Mouse (Mus musculus) right cerebral cortex, postnatal 25 days (tissue): Measurements from ENCODE around the gene Suclg1.

Experiments
- DNase-seq: peaks from one replicate; pipeline ENCODE4 v3.0.0; 2022

Suclg1 gene

DNA sequence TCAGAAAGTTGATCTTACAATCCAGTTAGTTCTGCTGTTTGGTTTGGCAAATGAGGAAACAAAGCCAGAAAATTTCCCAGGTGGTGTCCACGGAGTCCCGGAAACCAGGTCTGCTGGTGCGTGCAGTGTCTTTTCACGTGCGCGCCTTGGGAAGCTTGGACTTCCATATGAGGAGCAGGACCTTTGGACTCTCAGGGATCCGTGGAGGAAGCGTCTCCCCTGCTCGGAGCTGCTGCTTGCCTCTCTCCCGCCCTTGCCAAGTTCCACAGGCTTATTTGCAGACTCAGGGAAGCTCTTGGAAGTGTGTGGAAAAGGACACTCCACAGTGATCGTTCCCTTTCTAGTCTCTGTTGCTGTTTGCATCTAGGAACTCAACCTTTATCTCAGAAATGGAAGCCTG, 3.2 kb downstream of the Suclg1 start:
- DNase-seq, result no peak

DNA sequence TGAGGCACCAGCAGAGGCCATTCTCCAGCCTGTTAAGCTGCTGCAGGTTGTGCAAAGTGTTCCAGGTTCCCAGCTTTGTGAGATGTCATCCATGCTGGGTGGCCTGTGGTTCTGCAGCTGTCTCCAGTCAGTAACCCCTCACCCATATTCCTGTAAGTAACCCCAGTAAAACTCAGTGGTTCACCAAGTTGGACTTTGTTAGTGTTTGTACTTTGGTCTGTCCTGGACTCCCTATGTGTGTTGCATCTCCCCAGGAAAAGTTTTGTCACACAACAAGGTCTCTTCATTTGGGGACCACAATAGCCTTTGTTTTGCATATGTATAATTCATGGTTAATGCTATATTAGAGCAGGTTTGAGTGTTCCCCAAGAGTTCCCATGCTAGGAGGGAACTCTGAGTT, 4.2 kb downstream of the Suclg1 start:
- DNase-seq, result no peak

- no peak for DNase-seq
These were observed 4.8 kb downstream of the Suclg1 start for GRCm38 (mm10) chr6:73253006-73253405.

GRCm38 (mm10) chr6:73253584-73253983, 5.4 kb downstream of the Suclg1 start:
- DNase-seq, result no peak

DNA sequence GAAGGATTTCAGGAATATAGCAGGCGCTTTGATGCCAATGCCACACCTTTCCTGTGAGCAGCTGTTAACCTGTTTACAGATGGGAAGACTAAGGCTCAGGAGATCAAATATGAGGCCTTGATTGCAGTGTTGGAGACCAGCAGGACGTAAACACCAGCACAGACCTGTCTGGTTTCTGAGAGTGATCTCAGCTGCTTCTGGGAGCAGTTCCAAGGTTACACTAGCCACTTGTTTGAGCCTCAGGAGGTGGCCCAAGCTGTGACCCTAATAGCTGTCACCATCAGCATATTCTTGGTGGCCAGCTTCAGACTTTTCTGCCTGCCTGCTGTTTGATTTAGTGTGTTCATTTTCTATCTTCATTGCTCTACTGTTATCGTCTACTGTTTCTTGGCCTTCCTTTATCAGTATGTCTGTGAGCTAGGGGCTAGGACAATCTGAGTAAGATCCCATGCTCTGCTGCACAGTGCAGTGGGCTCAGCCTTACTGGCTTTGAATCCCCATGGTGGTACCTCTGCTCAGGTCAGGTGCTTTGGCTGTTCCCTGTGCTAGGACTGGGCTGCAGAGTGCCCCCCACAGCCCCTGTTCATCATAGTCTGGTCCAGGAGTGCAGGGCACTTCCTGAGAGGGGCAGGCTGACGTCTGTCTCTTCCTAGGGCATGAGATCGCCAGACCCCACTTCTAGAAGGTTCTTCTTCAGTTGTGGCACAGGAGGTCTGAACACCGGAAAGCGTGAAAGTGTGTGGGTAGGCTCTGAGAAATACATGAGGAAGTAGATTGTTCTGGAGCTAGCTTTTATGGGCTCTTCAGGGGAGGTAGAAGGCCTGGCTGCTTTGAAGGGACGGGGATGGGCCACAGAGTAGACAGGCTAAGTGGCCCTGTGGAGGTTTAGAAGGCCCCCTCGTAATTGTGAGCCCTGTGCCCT, 6.4 kb downstream of the Suclg1 start:
- no peak for DNase-seq

- no peak for DNase-seq
These were observed 8.9 kb downstream of the Suclg1 start for GRCm38 (mm10) chr6:73257068-73257467.

DNA sequence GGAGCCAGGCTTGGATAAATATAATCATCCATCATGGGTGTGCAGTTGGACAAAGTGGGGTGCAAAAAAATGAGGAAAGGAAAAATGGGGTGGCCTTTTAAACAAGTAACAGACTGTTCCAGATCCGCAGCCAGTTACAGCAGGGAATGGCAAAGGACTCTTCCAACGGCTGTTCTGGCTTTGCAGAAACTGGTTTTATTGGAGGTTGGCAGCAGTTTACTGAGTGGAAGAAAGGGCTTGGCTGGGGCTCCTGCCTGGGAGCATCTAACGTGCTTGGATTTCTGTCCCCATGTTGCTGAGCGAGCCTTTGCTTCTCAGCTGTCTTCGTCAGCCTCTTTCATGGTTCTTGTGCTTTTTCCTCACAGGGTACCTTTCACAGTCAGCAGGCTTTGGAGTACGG, 11.9 kb downstream of the Suclg1 start:
- no peak for DNase-seq

DNA sequence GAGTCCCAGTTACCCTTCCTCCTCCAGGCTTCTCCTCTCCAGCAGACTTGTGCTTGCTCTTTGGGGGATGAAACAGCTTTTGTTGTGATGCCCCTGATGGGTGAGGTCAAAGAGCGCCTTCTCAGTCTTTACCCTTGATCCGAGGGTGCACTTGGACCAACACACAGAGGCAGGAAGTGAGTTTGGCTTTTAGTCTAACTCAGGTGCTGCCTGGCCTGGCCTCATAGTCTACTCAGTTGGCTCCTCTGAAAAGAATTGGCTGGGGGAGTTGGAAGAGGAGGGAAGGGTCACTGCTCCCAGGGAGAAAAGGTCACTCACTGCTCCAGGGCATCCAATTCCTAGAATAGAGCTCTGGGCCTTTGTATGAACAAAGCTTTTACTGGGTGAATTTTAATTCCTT, 16.6 kb downstream of the Suclg1 start:
- DNase-seq, result no peak

DNA sequence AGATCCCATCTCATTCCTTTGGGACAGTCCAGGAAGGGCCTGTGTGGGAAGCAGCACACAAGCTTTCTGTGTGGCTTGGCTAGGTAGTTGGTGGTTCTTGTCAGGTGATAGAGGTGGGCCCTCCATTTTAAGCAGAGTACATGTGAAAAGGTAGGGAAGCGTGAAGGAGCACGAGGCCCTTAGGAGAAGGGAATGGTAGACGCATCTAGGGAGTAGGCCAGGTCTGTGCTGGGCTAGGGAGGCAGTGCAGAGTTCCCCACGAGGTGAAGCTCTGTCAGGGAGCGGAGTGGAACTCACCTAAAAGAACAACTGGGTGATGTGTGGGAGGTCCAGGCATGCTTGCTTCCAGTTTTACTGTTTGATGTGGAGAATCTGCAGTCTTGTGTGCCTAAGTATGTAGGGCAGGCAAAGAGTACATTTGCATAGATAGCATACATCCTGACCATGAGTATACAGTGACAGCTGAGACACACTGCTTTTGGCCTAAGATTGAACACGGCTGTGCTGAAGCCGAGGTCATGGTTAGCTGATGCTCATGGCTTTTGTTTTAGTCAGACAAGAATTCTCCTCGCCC, 19.6 kb downstream of the Suclg1 start:
- no peak for DNase-seq

DNA sequence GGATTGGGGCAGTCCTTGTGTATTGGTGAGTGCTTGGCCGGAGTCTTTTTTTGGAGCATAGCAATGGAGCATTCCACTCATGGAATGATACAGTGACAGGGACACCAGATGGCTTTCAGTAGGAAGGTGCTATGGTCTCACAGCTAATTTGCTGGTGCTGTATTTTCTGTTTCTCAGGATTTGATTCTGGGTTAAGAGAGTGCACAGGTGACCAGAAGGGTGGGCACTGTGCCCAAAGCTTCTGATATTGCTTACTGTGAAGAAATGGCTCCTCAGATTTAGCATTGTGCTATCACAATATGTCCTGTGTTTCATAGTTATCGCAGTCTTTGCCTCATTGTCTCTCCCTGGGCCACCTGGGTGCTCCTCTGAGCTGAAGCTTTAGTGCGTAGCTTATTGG, 21.2 kb downstream of the Suclg1 start:
- DNase-seq, result no peak

GRCm38 (mm10) chr6:73271546-73272091, 23.4 kb downstream of the Suclg1 start:
- DNase-seq, result no peak

- DNase-seq, result no peak
These were observed 26.8 kb downstream of the Suclg1 start for GRCm38 (mm10) chr6:73275002-73275401.

DNA sequence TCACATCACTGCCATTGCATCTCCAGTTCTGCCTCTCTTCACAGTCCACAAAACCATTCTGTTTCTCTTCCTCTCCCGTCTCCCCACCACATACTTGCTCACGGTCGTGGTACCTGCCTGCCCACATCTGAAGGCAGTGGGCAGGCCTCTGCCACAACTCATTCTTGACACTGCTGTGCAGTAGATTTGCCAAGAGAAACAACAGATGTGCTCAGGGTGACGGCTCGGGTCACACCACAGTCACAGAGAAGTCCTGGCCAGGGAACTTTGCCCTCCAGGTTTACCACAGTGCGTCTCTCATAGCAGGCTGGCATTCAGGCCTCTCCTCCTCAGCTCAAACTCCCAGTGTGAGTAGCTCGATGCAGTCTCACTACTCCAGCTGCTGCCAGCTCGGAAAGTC, 31.5 kb downstream of the Suclg1 start:
- DNase-seq, result no peak

DNA sequence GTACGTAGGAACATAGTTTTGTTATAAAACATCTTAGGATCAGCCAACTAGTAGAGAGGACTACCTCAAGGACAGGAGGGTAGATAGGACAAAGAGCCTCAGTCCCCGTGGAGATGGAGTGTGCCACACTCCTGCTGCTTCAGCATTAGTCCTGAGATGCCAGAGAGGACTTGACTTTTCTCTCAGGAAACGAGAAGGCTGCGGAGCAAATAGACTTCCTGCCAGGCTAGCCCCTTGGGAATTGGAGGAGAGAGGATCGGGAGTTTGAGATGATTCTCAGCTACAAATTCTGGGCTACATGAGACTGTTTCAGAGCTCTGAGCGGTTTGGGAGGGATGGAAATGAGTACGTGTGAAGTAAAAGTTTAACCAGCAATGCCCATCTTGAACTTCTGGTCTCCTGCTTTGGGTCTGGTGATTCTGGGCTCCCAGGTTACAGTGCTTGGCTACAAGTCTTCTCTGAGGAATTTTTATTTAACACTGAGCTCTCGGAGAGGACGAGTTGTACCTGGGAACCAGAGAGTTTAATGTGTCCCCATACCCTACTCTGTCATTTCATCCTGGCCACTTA, 32.4 kb downstream of the Suclg1 start:
- no peak for DNase-seq

DNA sequence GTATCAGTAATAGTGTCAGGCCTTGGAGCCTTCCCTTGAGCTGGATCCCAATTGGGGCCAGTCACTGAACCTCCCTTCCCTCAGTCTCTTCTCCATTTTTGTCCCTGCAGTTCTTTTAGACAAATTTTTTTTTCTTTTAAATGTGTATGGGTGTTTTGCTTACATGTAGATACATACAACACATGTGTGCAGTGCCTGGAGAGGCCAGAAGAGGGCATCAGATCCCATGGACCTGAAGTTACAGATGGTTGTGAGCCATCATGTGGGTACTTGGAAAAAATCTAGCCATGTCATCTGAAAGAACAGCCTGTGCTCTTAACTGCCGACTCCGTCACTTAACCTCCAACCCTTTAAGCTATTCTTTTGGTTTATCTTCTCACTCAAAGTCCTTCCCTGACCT, 38.1 kb downstream of the Suclg1 start:
- DNase-seq, result no peak

DNA sequence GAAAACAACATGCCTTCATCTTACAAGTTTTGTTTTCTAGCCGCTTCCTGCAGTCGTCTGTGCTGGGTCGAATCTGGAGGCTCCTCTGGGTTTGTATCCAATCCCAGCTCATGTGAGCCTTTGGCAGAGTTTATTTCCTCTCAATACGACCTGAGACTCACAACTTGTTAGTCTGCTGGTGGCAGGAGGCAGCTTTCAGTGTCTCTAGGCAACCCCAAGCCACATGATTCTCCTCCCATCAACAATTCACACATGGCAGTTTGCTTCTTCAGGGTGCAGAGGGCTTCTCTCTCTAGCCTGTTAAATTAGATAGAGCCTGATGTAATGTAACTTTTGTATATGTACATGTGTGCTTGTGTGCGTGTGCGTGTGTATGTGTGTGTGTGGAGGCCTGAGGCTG, 58.7 kb downstream of the Suclg1 start:
- DNase-seq, result no peak

GRCm38 (mm10) chr6:73308685-73309520, 60.7 kb downstream of the Suclg1 start:
- no peak for DNase-seq

GRCm38 (mm10) chr6:73311335-73311734, 63.2 kb downstream of the Suclg1 start:
- no peak for DNase-seq

DNA sequence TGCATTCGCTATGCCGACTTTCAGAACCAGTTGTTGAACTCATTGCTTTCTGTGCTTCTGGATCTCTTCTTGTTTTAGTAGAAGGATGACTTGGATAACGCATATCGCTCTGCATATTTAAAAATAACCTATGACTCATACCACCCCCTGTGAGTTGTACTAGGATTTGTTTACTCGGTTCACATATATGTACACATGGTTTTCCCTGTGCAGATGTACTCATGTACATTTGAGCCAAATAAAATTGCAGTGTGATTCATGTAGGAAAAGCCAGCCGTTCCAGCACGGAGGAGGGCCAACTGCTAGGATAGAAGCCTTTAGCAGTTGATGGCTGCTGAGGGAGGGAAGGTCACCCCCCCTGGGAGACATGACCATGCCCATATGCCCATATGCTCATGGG, 63.6 kb downstream of the Suclg1 start:
- DNase-seq, result no peak

DNA sequence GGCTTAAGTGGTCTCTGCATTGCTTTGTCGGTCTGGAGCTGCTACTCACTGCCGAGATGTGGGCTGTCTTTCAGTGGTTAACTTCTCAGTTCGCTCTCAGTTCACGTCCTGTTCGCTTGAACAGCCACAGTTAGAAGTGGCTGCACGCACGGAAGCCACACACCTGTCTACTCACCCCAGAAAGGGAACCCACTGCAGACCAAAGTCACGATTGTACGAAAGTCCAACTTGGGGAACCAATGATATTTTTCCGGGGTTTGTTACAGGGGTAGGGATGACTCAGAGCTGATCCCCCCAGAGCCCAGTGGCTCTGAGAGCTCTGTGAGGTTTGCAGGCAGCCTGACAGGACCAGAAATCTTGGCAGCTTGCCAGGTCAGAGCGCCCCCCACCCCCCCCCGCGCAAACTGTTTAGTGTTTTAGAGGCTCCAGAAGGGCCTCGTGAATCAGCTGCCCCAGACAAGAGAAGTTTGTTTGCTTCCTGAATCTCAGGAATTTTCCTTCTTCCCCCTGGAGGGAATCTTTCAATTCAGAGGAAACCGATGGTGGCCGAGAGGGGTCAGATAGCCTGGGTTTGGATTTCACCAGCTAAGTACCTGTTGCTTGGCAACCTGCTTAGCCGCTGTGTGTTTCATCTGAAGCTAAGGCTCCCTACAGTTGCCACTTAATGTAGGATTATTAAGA, 66.9 kb downstream of the Suclg1 start:
- no peak for DNase-seq

- DNase-seq, result no peak
These were observed 74.1 kb downstream of the Suclg1 start for GRCm38 (mm10) chr6:73322306-73322705.
